Mouse (Mus musculus): Measurements from ENCODE around the gene Thap3. TPM values are rescaled to one million over a fixed set of nuclear protein-coding genes. Genes with fewer than 3 reads are reported as not detected.

The Thap3 gene
- polyA plus RNA-seq, 1 experiment from 2014 or later: 26.5 TPM

- Histone ChIP-seq H3K4me3 (ENCODE audit: control insufficient read depth in 1 of 2, insufficient read depth in 1 of 2, low read depth in 1 of 2, low read length in 2 of 2) (no peak overlapping the region), H3K9ac (ENCODE audit: low read length) (no peak overlapping the region), H3K4me2 (ENCODE audit: low read length) (no peak overlapping the region), H3K27me3 (ENCODE audit: control insufficient read depth, insufficient read depth, low read length) (no peaks in the 10 kb centered on the region), H3K36me3 (ENCODE audit: control insufficient read depth, insufficient read depth, low read length) (no peaks in the 10 kb centered on the region), H3K27ac (replicated peaks in 1 of 2; ENCODE audit: control insufficient read depth in 1 of 2, insufficient read depth in 1 of 2, low read depth in 2 of 2, low read length in 2 of 2) (no peak overlapping the region), H3K9me3 (ENCODE audit: control insufficient read depth, low read length) (no peaks in the 10 kb centered on the region), H3K4me1 (ENCODE audit: control insufficient read depth in 2 of 2, insufficient read depth in 2 of 2, low read length in 2 of 2) (peaks cover 5 to 7% of the 10 kb centered on the region in 2 experiments; a peak in 3 of 4 replicates)
- 30% methylated on average over 4 of the region's 4 CpGs for WGBS
- no peak for ATAC-seq (ENCODE audit: insufficient number of reproducible peaks, insufficient read depth, low FRiP score, low read depth)
Measured at GRCm38 (mm10) chr4:152000906-152001305, 12.1 kb upstream of the Thap3 start.

GRCm38 (mm10) chr4:151999481-151999880 lies 10.7 kb upstream of the Thap3 start:
- no peak for ATAC-seq (ENCODE audit: insufficient number of reproducible peaks, insufficient read depth, low FRiP score, low read depth)
- Histone ChIP-seq H3K4me3 (ENCODE audit: control insufficient read depth in 1 of 2, insufficient read depth in 1 of 2, low read depth in 1 of 2, low read length in 2 of 2) (no peak overlapping the region), H3K27ac (replicated peaks in 1 of 2; ENCODE audit: control insufficient read depth in 1 of 2, insufficient read depth in 1 of 2, low read depth in 2 of 2, low read length in 2 of 2) (no peak overlapping the region), H3K9me3 (ENCODE audit: control insufficient read depth, low read length) (no peaks in the 10 kb centered on the region), H3K36me3 (ENCODE audit: control insufficient read depth, insufficient read depth, low read length) (no peaks in the 10 kb centered on the region), H3K4me2 (ENCODE audit: low read length) (no peak overlapping the region), H3K4me1 (ENCODE audit: control insufficient read depth in 2 of 2, insufficient read depth in 2 of 2, low read length in 2 of 2) (peaks cover 5 to 7% of the 10 kb centered on the region in 2 experiments; a peak in 3 of 4 replicates), H3K9ac (ENCODE audit: low read length) (no peak overlapping the region), H3K27me3 (ENCODE audit: control insufficient read depth, insufficient read depth, low read length) (no peaks in the 10 kb centered on the region)
- WGBS: 61% methylated on average over 3 of the region's 3 CpGs

GRCm38 (mm10) chr4:151997701-151998100 lies 8.9 kb upstream of the Thap3 start:
- peak overlapping the region; percentile 90 for H3K9ac ChIP-seq (ENCODE audit: low read length)
- H3K4me3 ChIP-seq (ENCODE audit: control insufficient read depth in 1 of 2, insufficient read depth in 1 of 2, low read depth in 1 of 2, low read length in 2 of 2): peak overlapping the region in 1 of 2 experiments; percentile 100; a peak in 1 of 4 replicates

GRCm38 (mm10) chr4:151996951-151997222 lies 8.1 kb upstream of the Thap3 start:
- 3% methylated on average over 13 of the region's 13 CpGs for WGBS
- Histone ChIP-seq H3K27me3 (ENCODE audit: control insufficient read depth, insufficient read depth, low read length) (no peaks in the 10 kb centered on the region), H3K9ac (ENCODE audit: low read length) (peak overlapping the region; percentile 90), H3K9me3 (ENCODE audit: control insufficient read depth, low read length) (no peaks in the 10 kb centered on the region), H3K36me3 (ENCODE audit: control insufficient read depth, insufficient read depth, low read length) (peaks cover 14% of the 10 kb centered on the region), H3K4me3 (ENCODE audit: control insufficient read depth in 1 of 2, insufficient read depth in 1 of 2, low read depth in 1 of 2, low read length in 2 of 2) (peak overlapping the region; percentile 69 to 100), H3K27ac (replicated peaks in 1 of 2; ENCODE audit: control insufficient read depth in 1 of 2, insufficient read depth in 1 of 2, low read depth in 2 of 2, low read length in 2 of 2) (peak overlapping the region; percentile 76 to 88), H3K4me2 (ENCODE audit: low read length) (peak overlapping the region; percentile 80), H3K4me1 (ENCODE audit: control insufficient read depth in 2 of 2, insufficient read depth in 2 of 2, low read length in 2 of 2) (peaks cover 4 to 22% of the 10 kb centered on the region in 2 experiments; a peak in 2 of 4 replicates)
- no peak; the same call in 1 of the 2 replicates for ATAC-seq (ENCODE audit: insufficient number of reproducible peaks, insufficient read depth, low FRiP score, low read depth)

More at GRCm38 (mm10) chr4:151997701-151998100, 8.9 kb upstream of the Thap3 start:
- ATAC-seq (ENCODE audit: insufficient number of reproducible peaks, insufficient read depth, low FRiP score, low read depth): no peak
- 49% methylated on average over 3 of the region's 3 CpGs for WGBS
- Histone ChIP-seq H3K27ac (replicated peaks in 1 of 2; ENCODE audit: control insufficient read depth in 1 of 2, insufficient read depth in 1 of 2, low read depth in 2 of 2, low read length in 2 of 2) (no peak overlapping the region), H3K27me3 (ENCODE audit: control insufficient read depth, insufficient read depth, low read length) (no peaks in the 10 kb centered on the region), H3K36me3 (ENCODE audit: control insufficient read depth, insufficient read depth, low read length) (peaks cover 7% of the 10 kb centered on the region; the same call in 1 of the 2 replicates), H3K4me1 (ENCODE audit: control insufficient read depth in 2 of 2, insufficient read depth in 2 of 2, low read length in 2 of 2) (peaks cover 4 to 22% of the 10 kb centered on the region in 2 experiments; a peak in 2 of 4 replicates), H3K4me2 (ENCODE audit: low read length) (peak overlapping the region; percentile 80), H3K9me3 (ENCODE audit: control insufficient read depth, low read length) (no peaks in the 10 kb centered on the region)

GRCm38 (mm10) chr4:151996173-151996950 lies 7.6 kb upstream of the Thap3 start, which contains the start of gene Phf13:
Gene Phf13, minus strand, starts transcription at chr4:151996258.
- peak within 1 kb of the TSS; percentile 76 to 88 for H3K27ac ChIP-seq (replicated peaks in 1 of 2; ENCODE audit: control insufficient read depth in 1 of 2, insufficient read depth in 1 of 2, low read depth in 2 of 2, low read length in 2 of 2)
- H3K4me2 ChIP-seq (ENCODE audit: low read length): peak within 1 kb of the TSS; percentile 87
- peak; percentile 94 for ATAC-seq (ENCODE audit: insufficient number of reproducible peaks, insufficient read depth, low FRiP score, low read depth)
- under 1% methylated on average over 93 of the region's 94 CpGs for WGBS
- peaks cover 4 to 22% of the 10 kb centered on the region in 2 experiments; a peak in 2 of 4 replicates for H3K4me1 ChIP-seq (ENCODE audit: control insufficient read depth in 2 of 2, insufficient read depth in 2 of 2, low read length in 2 of 2)
- no peaks in the 10 kb centered on the region for H3K9me3 ChIP-seq (ENCODE audit: control insufficient read depth, low read length)
- H3K9ac ChIP-seq (ENCODE audit: low read length): peak within 1 kb of the TSS; percentile 97
- peaks cover 19% of the 10 kb centered on the region for H3K36me3 ChIP-seq (ENCODE audit: control insufficient read depth, insufficient read depth, low read length)
- H3K27me3 ChIP-seq (ENCODE audit: control insufficient read depth, insufficient read depth, low read length): no peaks in the 10 kb centered on the region
- H3K4me3 ChIP-seq (ENCODE audit: control insufficient read depth in 1 of 2, insufficient read depth in 1 of 2, low read depth in 1 of 2, low read length in 2 of 2): peak within 1 kb of the TSS; percentile 81 to 100

GRCm38 (mm10) chr4:151995371-151996172 lies 6.8 kb upstream of the Thap3 start:
- WGBS: under 1% methylated on average over 80 of the region's 111 CpGs
- peak; percentile 1; the same call in 1 of the 2 replicates for ATAC-seq (ENCODE audit: insufficient number of reproducible peaks, insufficient read depth, low FRiP score, low read depth)
- Histone ChIP-seq H3K4me3 (ENCODE audit: control insufficient read depth in 1 of 2, insufficient read depth in 1 of 2, low read depth in 1 of 2, low read length in 2 of 2) (peak overlapping the region; percentile 81 to 100), H3K9ac (ENCODE audit: low read length) (peak overlapping the region; percentile 97), H3K4me1 (ENCODE audit: control insufficient read depth in 2 of 2, insufficient read depth in 2 of 2, low read length in 2 of 2) (peaks cover 4 to 22% of the 10 kb centered on the region in 2 experiments; a peak in 2 of 4 replicates), H3K27me3 (ENCODE audit: control insufficient read depth, insufficient read depth, low read length) (no peaks in the 10 kb centered on the region), H3K36me3 (ENCODE audit: control insufficient read depth, insufficient read depth, low read length) (peaks cover 27% of the 10 kb centered on the region), H3K27ac (replicated peaks in 1 of 2; ENCODE audit: control insufficient read depth in 1 of 2, insufficient read depth in 1 of 2, low read depth in 2 of 2, low read length in 2 of 2) (peak overlapping the region; percentile 17 to 86), H3K9me3 (ENCODE audit: control insufficient read depth, low read length) (no peaks in the 10 kb centered on the region), H3K4me2 (ENCODE audit: low read length) (peak overlapping the region; percentile 87)

Measured in heart, embryonic 14.5 days (tissue).